Comparison of ENCODE assay signal across 14 mouse cellular contexts in the genomic region with DNA sequence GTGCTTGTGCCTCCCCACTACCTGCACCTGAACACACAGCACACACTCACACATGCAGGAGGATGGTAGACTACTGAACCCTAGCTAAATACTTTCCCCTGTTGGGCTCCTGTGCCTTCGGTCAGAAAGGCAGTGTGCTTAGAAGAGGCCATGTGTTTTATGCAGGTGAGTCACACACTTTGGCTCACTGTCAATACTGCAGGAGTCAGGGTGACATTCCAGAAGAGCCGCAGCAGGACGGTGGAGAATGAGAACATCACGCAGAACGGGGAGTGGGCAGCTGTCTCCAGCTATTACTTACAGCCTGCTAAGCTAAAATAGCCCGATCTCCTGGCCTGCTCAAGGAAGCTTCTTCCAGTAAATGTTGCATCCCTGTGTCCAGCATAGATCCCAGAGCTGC. TPM values are rescaled to one million over a fixed set of nuclear protein-coding genes. Genes with fewer than 3 reads are reported as not detected.
DNase-seq lines count a peak whose midpoint lies in the region; ATAC-seq lines count a peak whose summit lies in the region.
"Had no signal": no experiment of that assay in that cellular context is flagged by ENCODE, and none has a peak within 500 bp of the region (broad histone marks: within the 10 kb centered on the region; RNA-seq: fewer than 3 reads in every experiment).

No protein-coding gene starts in this region.

- intact Hi-C loops in left cerebral cortex, postnatal 36 days (cut with DNase I), result no loop called here
- intact Hi-C loops in left cerebral cortex, postnatal 10 days (cut with DNase I), result no loop called here

- DNase-seq in cerebellum, postnatal 25 days, result peak; percentile 31 to 47
- DNase-seq in left cerebral cortex, postnatal 36 days (ENCODE audit: low spot score in 2 of 2), result peak; percentile 15 to 17
- no peak for DNase-seq in left cerebral cortex, postnatal 10 days (ENCODE audit: extremely low spot score in 1 of 2, low spot score in 2 of 2)
- peak; percentile 88 for DNase-seq in NIH3T3 (ENCODE audit: low read depth)
- peak; percentile 74 for DNase-seq in brain, adult 2 months (ENCODE audit: low read depth, low spot score)
- DNase-seq in layer of hippocampus, adult 9-11 months, result no peak
- DNase-seq in retina, postnatal 1 day, result no peak
- DNase-seq: kidney, adult 11 months; lung, embryonic 14.5 days had no signal

- ATAC-seq in cerebellum, adult (ENCODE audit: insufficient number of reproducible peaks, low FRiP score, low TSS enrichment), result no peak
- ATAC-seq: CD4-positive, CD25-positive, alpha-beta regulatory T cell, adult 4 months had no signal

RNA-seq across cellular contexts. Expression of a gene that starts 32.5 kb away (rescaled TPM):
- 10 to 100 TPM; 28.4 to 40.4 TPM for total RNA-seq in left cerebral cortex, postnatal 36 days (2021)
- total RNA-seq in left cerebral cortex, postnatal 10 days (2021), result 10 to 100 TPM; 14.0 to 17.1 TPM
- total RNA-seq: common myeloid progenitor, adult 5-6 weeks; monocyte, adult 5-6 weeks; neutrophil, adult 5-6 weeks had no signal

Comparison
In these comparisons a context has a peak if more than half of its experiments do, and no peak if none do; other contexts are left out.
1. DNase-seq: peak in cerebellum, postnatal 25 days (2 of 2), left cerebral cortex, postnatal 36 days (2 of 2), NIH3T3 (single experiment) and brain, adult 2 months (single experiment); none in left cerebral cortex, postnatal 10 days (0 of 2), layer of hippocampus, adult 9-11 months (single experiment) and retina, postnatal 1 day (single experiment).